Mouse (Mus musculus) stomach, embryonic 16.5 days (tissue): Measurements from ENCODE around the gene Lep. TPM values are rescaled to one million over a fixed set of nuclear protein-coding genes. Genes with fewer than 3 reads are reported as not detected.

Experiments used
- ATAC-seq: fragments of 200-750 bp; cut with Nextera tagmentation; 2 replicates; pipeline ENCODE4 v1.8.0; 2017; ENCODE audit warnings: moderate number of reproducible peaks, moderate TSS enrichment; ENCODE audit not compliant: insufficient read depth, low FRiP score
- H3K27ac ChIP-seq: fragments of 300-500 bp; sonication (generic); 2 replicates; pipeline ENCODE4 v1.5.1; 2014; ENCODE audit warnings: low read length
- H3K27me3 ChIP-seq: fragments of 300-500 bp; sonication (generic); 2 replicates; pipeline ENCODE4 v1.6.1; 2014; ENCODE audit warnings: low read length, control low read depth, mixed read lengths; ENCODE audit not compliant: control insufficient read depth, insufficient read depth
- H3K36me3 ChIP-seq: fragments of 300-500 bp; sonication (generic); 2 replicates; pipeline ENCODE4 v1.6.1; 2014; ENCODE audit warnings: low read length; ENCODE audit not compliant: control insufficient read depth, insufficient read depth
- H3K4me1 ChIP-seq: fragments of 300-500 bp; sonication (generic); 2 replicates; pipeline ENCODE4 v1.6.1; 2014; ENCODE audit warnings: low read length, control low read depth, mixed read lengths; ENCODE audit not compliant: control insufficient read depth, insufficient read depth
- H3K4me2 ChIP-seq: fragments of 300-500 bp; sonication (generic); 2 replicates; pipeline ENCODE4 v1.6.1; 2014; ENCODE audit warnings: low read depth, low read length, mixed read lengths
- H3K4me3 ChIP-seq: fragments of 300-500 bp; sonication (generic); replicated peaks from 2 replicates; pipeline ENCODE4 v1.5.1; 2014; ENCODE audit warnings: mild to moderate bottlenecking, low read length
- H3K9ac ChIP-seq: fragments of 300-500 bp; sonication (generic); 2 replicates; pipeline ENCODE4 v1.6.1; 2014; ENCODE audit warnings: low read length
- H3K9me3 ChIP-seq: fragments of 300-500 bp; sonication (generic); replicated peaks from 2 replicates; pipeline ENCODE4 v1.6.1; 2016; ENCODE audit warnings: low read length, control low read depth; ENCODE audit not compliant: control insufficient read depth
- WGBS: fragments of 180-500 bp; shearing (Covaris S2); extraction: QIAGEN DNeasy Blood & Tissue Kit; methylation state at CpG from one replicate; pipeline ENCODE4 v1.1.7; 2014; 5-methylcytosine and 5-hydroxymethylcytosine counted together
- polyA plus RNA-seq: library from polyadenylated mRNA; unstranded; fragments of >200 nt; fragmentation: Nextera tagmentation; extraction: Ambion mirVana; gene quantifications from 2 replicates; pipeline ENCODE4 v1.2.1, GENCODE M21; 2015

The Lep gene
- polyA plus RNA-seq, 1 experiment from 2014 or later = not detected

GRCm38 (mm10) chr6:29066389-29066790, 6.4 kb downstream of the Lep start:
- no peaks in the 10 kb centered on the region for H3K9me3 ChIP-seq
- ATAC-seq = no peak
- 51% methylated on average over 8 of the region's 8 CpGs for WGBS
- H3K9ac ChIP-seq = no peak overlapping the region
- no peak overlapping the region for H3K4me2 ChIP-seq
- no peak overlapping the region for H3K4me3 ChIP-seq
- H3K27ac ChIP-seq = no peak overlapping the region
- H3K4me1 ChIP-seq = no peaks in the 10 kb centered on the region
- H3K27me3 ChIP-seq = no peaks in the 10 kb centered on the region
- no peaks in the 10 kb centered on the region for H3K36me3 ChIP-seq

DNA sequence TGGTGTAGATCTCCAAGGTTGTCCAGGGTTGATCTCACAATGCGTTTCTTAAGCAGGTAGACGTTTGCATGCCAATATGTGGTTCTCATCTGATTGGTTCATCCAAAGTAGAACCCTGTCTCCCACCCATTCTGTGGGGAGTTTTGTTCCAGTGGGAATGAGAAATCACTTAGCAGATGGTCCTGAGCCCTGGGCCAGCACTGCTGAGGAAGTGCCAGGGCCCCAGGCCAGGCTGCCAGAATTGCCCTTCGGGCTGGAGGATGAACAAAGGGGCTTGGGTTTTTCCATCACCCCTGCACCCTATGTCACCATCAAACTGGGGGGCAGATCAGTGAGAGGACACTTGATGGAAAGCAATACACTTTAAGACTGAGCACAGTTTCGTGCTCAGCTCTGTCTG, 12.2 kb downstream of the Lep start:
- H3K27me3 ChIP-seq = no peaks in the 10 kb centered on the region
- 84% methylated on average over 4 of the region's 4 CpGs for WGBS
- no peak overlapping the region for H3K9ac ChIP-seq
- no peaks in the 10 kb centered on the region for H3K9me3 ChIP-seq
- H3K27ac ChIP-seq = no peak overlapping the region
- H3K4me3 ChIP-seq = no peak overlapping the region
- no peak overlapping the region for H3K4me2 ChIP-seq
- no peaks in the 10 kb centered on the region for H3K4me1 ChIP-seq
- no peak for ATAC-seq
- no peaks in the 10 kb centered on the region for H3K36me3 ChIP-seq

- no peaks in the 10 kb centered on the region for H3K4me1 ChIP-seq
- H3K9ac ChIP-seq = no peak overlapping the region
- H3K27me3 ChIP-seq = no peaks in the 10 kb centered on the region
- no peak overlapping the region for H3K27ac ChIP-seq
- no peaks in the 10 kb centered on the region for H3K36me3 ChIP-seq
- ATAC-seq = no peak
- H3K9me3 ChIP-seq = no peaks in the 10 kb centered on the region
- no peak overlapping the region for H3K4me3 ChIP-seq
- WGBS = 59% methylated on average over 11 of the region's 11 CpGs
- H3K4me2 ChIP-seq = no peak overlapping the region
Observed at GRCm38 (mm10) chr6:29073462-29074132, 13.6 kb downstream of the Lep start.

DNA sequence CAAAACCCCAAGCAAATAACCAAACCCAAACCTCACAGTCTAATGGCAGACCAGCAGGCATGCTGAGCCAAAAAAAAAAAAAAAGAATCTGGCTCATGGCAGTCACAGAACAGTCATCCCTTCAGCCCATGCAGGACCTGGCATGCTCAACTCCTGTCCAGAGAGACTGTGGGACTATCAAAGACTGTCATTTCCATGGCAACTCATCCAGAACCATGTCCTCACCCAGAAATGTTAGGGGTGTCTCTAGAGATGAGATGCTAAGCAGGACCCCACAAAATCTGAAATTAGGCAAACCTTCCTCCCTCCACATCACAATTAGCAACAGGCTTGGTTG, 14.1 kb downstream of the Lep start:
- no peak overlapping the region for H3K4me2 ChIP-seq
- H3K4me3 ChIP-seq = no peak overlapping the region
- H3K4me1 ChIP-seq = no peaks in the 10 kb centered on the region
- H3K9me3 ChIP-seq = no peaks in the 10 kb centered on the region
- H3K27me3 ChIP-seq = no peaks in the 10 kb centered on the region
- no peak overlapping the region for H3K27ac ChIP-seq
- no peak overlapping the region for H3K9ac ChIP-seq
- ATAC-seq = no peak
- H3K36me3 ChIP-seq = no peaks in the 10 kb centered on the region

DNA sequence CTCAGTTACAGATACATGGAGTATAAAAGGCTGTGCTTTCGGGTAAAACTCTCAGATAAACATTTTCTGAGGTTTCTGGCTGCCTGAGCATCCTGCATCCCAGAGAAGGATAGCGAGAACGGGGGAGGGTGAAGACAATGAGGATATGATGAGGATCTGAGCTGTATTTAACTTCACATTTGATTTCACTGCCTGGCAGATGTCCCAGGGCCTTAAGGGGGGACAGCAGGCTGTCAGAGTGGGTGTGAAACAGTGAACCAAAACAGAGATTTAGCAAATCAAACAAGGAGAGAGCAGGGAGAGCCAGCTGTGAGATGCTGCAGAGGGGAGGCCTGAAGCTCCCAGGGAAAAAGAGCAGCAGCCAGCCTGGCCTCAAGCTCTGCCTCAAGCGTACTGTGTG, 19.3 kb downstream of the Lep start:
- no peak overlapping the region for H3K9ac ChIP-seq
- peak overlapping the region; percentile 31; the same call in 1 of the 2 replicates for H3K27ac ChIP-seq
- ATAC-seq = peak; percentile 22; the same call in 1 of the 2 replicates
- no peaks in the 10 kb centered on the region for H3K36me3 ChIP-seq
- 32% methylated on average over 4 of the region's 4 CpGs for WGBS
- H3K27me3 ChIP-seq = no peaks in the 10 kb centered on the region
- H3K4me1 ChIP-seq = no peaks in the 10 kb centered on the region
- no peak overlapping the region for H3K4me3 ChIP-seq
- H3K4me2 ChIP-seq = no peak overlapping the region
- no peaks in the 10 kb centered on the region for H3K9me3 ChIP-seq

DNA sequence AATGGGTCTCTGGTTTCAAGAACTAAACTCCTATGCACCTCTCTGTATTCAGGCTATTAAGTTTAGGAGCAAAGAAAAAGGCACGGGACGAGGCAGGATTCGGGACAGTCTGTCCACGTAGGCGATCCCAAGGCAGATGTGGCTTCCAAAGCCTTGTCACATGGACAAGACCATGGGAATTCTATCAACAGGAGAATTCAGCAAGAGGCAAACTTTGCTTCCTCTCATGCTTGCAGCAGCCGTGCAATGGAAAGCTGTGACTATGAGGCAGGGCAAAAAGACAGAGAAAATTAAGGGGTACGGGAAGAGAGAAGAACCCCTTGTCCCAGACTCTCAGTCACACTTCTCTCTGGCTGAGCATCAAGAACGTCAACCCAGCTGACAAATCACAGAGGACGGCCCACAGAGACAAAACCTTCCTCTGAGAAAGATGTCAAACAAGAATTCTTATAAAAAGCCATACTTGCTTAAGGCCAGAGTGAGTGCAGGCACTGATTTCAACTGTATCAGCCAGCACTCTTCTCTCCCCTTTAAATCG, 21.9 kb downstream of the Lep start:
- Histone ChIP-seq H3K36me3 (no peaks in the 10 kb centered on the region), H3K9me3 (no peaks in the 10 kb centered on the region), H3K4me1 (no peaks in the 10 kb centered on the region), H3K27ac (no peak overlapping the region), H3K9ac (no peak overlapping the region), H3K4me3 (no peak overlapping the region), H3K27me3 (no peaks in the 10 kb centered on the region), H3K4me2 (no peak overlapping the region)
- no peak for ATAC-seq
- 75% methylated on average over 10 of the region's 10 CpGs for WGBS

DNA sequence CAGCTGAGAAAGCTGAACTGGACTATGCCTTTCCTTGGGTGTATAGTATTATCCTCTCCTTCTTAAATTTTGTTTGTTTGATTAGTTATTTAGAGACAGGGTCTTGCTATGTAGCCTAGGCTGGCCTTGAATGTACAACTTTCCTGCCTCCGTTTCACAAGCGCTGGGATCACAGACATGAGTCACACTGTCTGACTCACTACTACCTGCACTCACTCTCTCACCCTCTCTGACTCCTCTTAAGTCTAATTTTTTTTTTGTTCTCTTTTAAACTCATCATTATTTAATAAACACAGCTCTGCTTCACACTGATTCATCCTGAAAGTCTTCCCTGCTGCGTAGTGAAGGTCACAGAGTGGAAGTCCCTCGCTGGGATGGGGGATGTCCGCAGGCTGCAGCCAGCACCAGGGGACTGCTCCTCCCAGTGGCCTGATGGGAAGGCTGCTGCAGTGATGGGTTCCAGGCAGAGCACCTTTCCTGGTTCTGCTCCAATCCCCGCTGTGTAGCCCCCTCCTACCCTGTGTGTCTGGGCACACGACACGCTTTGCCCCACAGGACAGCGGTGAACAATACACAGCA, 22.8 kb downstream of the Lep start:
- Histone ChIP-seq H3K4me3 (no peak overlapping the region), H3K4me2 (no peak overlapping the region), H3K27ac (0 out of 2 replicates have a peak overlapping the region, but pooled peaks have one; percentile 26), H3K4me1 (no peaks in the 10 kb centered on the region), H3K9me3 (no peaks in the 10 kb centered on the region), H3K27me3 (no peaks in the 10 kb centered on the region), H3K36me3 (no peaks in the 10 kb centered on the region), H3K9ac (no peak overlapping the region)
- no peak for ATAC-seq
- 46% methylated on average over 9 of the region's 9 CpGs for WGBS

DNA sequence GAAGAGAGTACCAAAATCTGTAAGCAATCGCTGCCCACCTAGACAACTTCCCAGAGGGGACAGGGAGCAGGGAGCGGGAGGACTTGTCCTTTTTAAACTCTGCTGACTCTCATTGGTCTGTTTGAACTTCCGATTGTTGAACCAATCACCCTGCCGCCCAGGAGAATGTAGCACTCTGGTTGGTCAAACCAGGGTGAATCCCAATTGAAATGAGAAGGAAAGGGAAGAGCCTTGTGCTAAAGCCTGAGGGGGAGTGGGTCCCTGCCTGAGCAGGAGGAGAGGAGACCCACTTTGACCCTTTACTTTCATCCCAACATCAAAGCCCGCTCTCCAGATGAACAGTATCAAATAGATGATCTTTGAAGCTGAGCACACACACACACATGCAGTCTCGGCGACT, 24.4 kb downstream of the Lep start:
- Histone ChIP-seq H3K36me3 (no peaks in the 10 kb centered on the region), H3K4me3 (no peak overlapping the region), H3K9ac (no peak overlapping the region), H3K27me3 (no peaks in the 10 kb centered on the region), H3K9me3 (no peaks in the 10 kb centered on the region), H3K4me2 (no peak overlapping the region), H3K27ac (no peak overlapping the region), H3K4me1 (no peaks in the 10 kb centered on the region)
- 64% methylated on average over 7 of the region's 7 CpGs for WGBS
- no peak for ATAC-seq

- WGBS = 72% methylated on average over 7 of the region's 7 CpGs
- Histone ChIP-seq H3K4me3 (no peak overlapping the region), H3K4me2 (no peak overlapping the region), H3K9me3 (0 out of 2 replicates have a peak, but pooled peaks cover 5% of the 10 kb centered on the region), H3K27me3 (no peaks in the 10 kb centered on the region), H3K36me3 (no peaks in the 10 kb centered on the region), H3K27ac (no peak overlapping the region), H3K4me1 (no peaks in the 10 kb centered on the region), H3K9ac (no peak overlapping the region)
- ATAC-seq = no peak
Observed at GRCm38 (mm10) chr6:29087921-29088709, 28.1 kb downstream of the Lep start.
